9 mouse cellular contexts compared by ENCODE assay signal in the genomic region with DNA sequence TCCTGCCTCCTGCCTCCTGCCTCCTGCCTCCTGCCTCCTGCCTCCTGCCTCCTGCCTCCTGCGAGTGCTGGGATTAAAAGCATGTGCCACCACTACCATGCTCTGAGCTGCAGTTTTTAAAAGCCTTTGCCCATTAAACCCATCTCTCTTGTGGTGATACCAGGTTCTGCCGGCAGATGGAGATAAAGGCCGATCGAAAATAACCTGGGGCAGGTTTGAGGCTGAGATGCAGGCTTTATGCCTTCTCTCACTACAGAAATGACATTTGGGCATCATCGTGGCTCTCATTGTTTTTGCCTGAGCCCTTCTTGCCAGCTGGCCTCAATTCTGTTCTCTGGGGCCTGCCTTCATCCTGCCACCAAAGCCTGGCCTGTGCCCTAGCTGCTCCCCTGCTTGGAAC. TPM values are rescaled to one million over a fixed set of nuclear protein-coding genes. Genes with fewer than 3 reads are reported as not detected.
A peak's percentile ranks its signal among the peaks of the same experiment; 100 is the strongest.
DNase-seq lines count a peak whose midpoint lies in the region; ATAC-seq and TF ChIP-seq lines count a peak whose summit lies in the region.
"Had no signal": no experiment of that assay in that cellular context is flagged by ENCODE, and none has a peak within 500 bp of the region (broad histone marks: within the 10 kb centered on the region; RNA-seq: fewer than 3 reads in every experiment).

No protein-coding gene starts in this region.

- H3K9me3 ChIP-seq in hindbrain, embryonic 14.5 days (ENCODE audit: control insufficient read depth, low read length): no peaks in the 10 kb centered on the region
- no peaks in the 10 kb centered on the region for H3K9me3 ChIP-seq in hindbrain, embryonic 12.5 days (replicated peaks)
- H3K9me3 ChIP-seq in embryonic facial prominence, embryonic 14.5 days (ENCODE audit: control insufficient read depth, low read length): no peaks in the 10 kb centered on the region
- no peaks in the 10 kb centered on the region for H3K9me3 ChIP-seq in midbrain, postnatal 0 days (ENCODE audit: low read length)

- ATAC-seq in hindbrain, embryonic 14.5 days (ENCODE audit: low FRiP score): no peak
- no peak for ATAC-seq in hindbrain, embryonic 12.5 days (ENCODE audit: low FRiP score)
- ATAC-seq in embryonic facial prominence, embryonic 14.5 days (ENCODE audit: low read depth): no peak
- no peak for ATAC-seq in midbrain, postnatal 0 days (ENCODE audit: low FRiP score)

- 8% methylated on average over 5 of the region's 5 CpGs for WGBS in hindbrain, embryonic 14.5 days
- WGBS in hindbrain, embryonic 12.5 days: 6% methylated on average over 5 of the region's 5 CpGs
- WGBS in embryonic facial prominence, embryonic 14.5 days: 3% methylated on average over 5 of the region's 5 CpGs
- 5% methylated on average over 5 of the region's 5 CpGs for WGBS in midbrain, postnatal 0 days

- H3K4me2 ChIP-seq in hindbrain, embryonic 14.5 days (replicated peaks): no peak overlapping the region
- no peak overlapping the region for H3K4me2 ChIP-seq in hindbrain, embryonic 12.5 days (replicated peaks)
- no peak overlapping the region for H3K4me2 ChIP-seq in embryonic facial prominence, embryonic 14.5 days (ENCODE audit: low read depth, low read length)
- H3K4me2 ChIP-seq in midbrain, postnatal 0 days (ENCODE audit: low read depth, low read length, poor library complexity, severe bottlenecking): no peak overlapping the region

- H3K4me1 ChIP-seq in hindbrain, embryonic 14.5 days (replicated peaks; ENCODE audit: control insufficient read depth, insufficient read depth, low read length): no peaks in the 10 kb centered on the region
- H3K4me1 ChIP-seq in hindbrain, embryonic 12.5 days: no peaks in the 10 kb centered on the region
- no peaks in the 10 kb centered on the region for H3K4me1 ChIP-seq in bone marrow macrophage, adult 2 months (ENCODE audit: control insufficient read depth, insufficient read depth, low read length)
- H3K4me1 ChIP-seq in embryonic facial prominence, embryonic 14.5 days (ENCODE audit: control insufficient read depth, insufficient read depth, low read length): no peaks in the 10 kb centered on the region
- no peaks in the 10 kb centered on the region for H3K4me1 ChIP-seq in midbrain, postnatal 0 days (ENCODE audit: insufficient read depth, low read length)

- H3K36me3 ChIP-seq in hindbrain, embryonic 14.5 days (replicated peaks; ENCODE audit: control insufficient read depth, insufficient read depth): no peaks in the 10 kb centered on the region
- H3K36me3 ChIP-seq in hindbrain, embryonic 12.5 days: no peaks in the 10 kb centered on the region
- H3K36me3 ChIP-seq in embryonic facial prominence, embryonic 14.5 days (ENCODE audit: control insufficient read depth, insufficient read depth, low read length): no peaks in the 10 kb centered on the region
- no peaks in the 10 kb centered on the region for H3K36me3 ChIP-seq in midbrain, postnatal 0 days (ENCODE audit: insufficient read depth, low read length)

- no peak for TF ChIP-seq POLR2A in bone marrow macrophage, adult 2 months (IDR thresholded peaks at IDR 0.05; ENCODE audit: borderline replicate concordance, low read depth, low read length)

- H3K27ac ChIP-seq in hindbrain, embryonic 14.5 days: no peak overlapping the region
- no peak overlapping the region for H3K27ac ChIP-seq in hindbrain, embryonic 12.5 days
- H3K27ac ChIP-seq in bone marrow macrophage, adult 2 months (ENCODE audit: insufficient read depth, low read depth, low read length): no peak overlapping the region
- H3K27ac ChIP-seq in embryonic facial prominence, embryonic 14.5 days (replicated peaks; ENCODE audit: low read depth, low read length): no peak overlapping the region
- H3K27ac ChIP-seq in midbrain, postnatal 0 days (ENCODE audit: low read depth, low read length): no peak overlapping the region

- no peak overlapping the region for H3K9ac ChIP-seq in hindbrain, embryonic 14.5 days
- no peak overlapping the region for H3K9ac ChIP-seq in hindbrain, embryonic 12.5 days
- no peak overlapping the region for H3K9ac ChIP-seq in embryonic facial prominence, embryonic 14.5 days (ENCODE audit: low read depth, low read length)
- H3K9ac ChIP-seq in midbrain, postnatal 0 days (replicated peaks; ENCODE audit: low read length, poor library complexity, severe bottlenecking): no peak overlapping the region

- peak; percentile 81 for DNase-seq in hindbrain, embryonic 14.5 days (ENCODE audit: low spot score)
- peak; percentile 54 for DNase-seq in ES-CJ7 (ENCODE audit: low read depth, low spot score)
- peak; percentile 45 for DNase-seq in embryonic facial prominence, embryonic 14.5 days (ENCODE audit: low spot score)
- peak; percentile 82 to 84 for DNase-seq in layer of hippocampus, postnatal 10 days (ENCODE audit: low spot score in 2 of 2)
- DNase-seq in midbrain, postnatal 0 days (ENCODE audit: low spot score): peak; percentile 71
- DNase-seq in thymus, postnatal 4 days: peak; percentile 73

- H3K4me3 ChIP-seq in hindbrain, embryonic 14.5 days (replicated peaks; ENCODE audit: low read length): no peak overlapping the region
- no peak overlapping the region for H3K4me3 ChIP-seq in hindbrain, embryonic 12.5 days
- no peak overlapping the region for H3K4me3 ChIP-seq in bone marrow macrophage, adult 2 months (ENCODE audit: insufficient read depth, low read length)
- no peak overlapping the region for H3K4me3 ChIP-seq in embryonic facial prominence, embryonic 14.5 days (ENCODE audit: low read depth, low read length)
- no peak overlapping the region for H3K4me3 ChIP-seq in midbrain, postnatal 0 days (ENCODE audit: low read depth, low read length)

- H3K27me3 ChIP-seq in hindbrain, embryonic 14.5 days (ENCODE audit: control insufficient read depth, insufficient read depth, low read length): no peaks in the 10 kb centered on the region
- no peaks in the 10 kb centered on the region for H3K27me3 ChIP-seq in hindbrain, embryonic 12.5 days
- H3K27me3 ChIP-seq in embryonic facial prominence, embryonic 14.5 days (replicated peaks; ENCODE audit: control insufficient read depth, insufficient read depth, low read length): no peaks in the 10 kb centered on the region
- no peaks in the 10 kb centered on the region for H3K27me3 ChIP-seq in midbrain, postnatal 0 days (ENCODE audit: insufficient read depth, low read length)

- TF ChIP-seq CTCF in bone marrow macrophage, adult 2 months (IDR thresholded peaks at IDR 0.05; ENCODE audit: low read depth, low read length): peak; percentile 37; the same call in 1 of the 2 replicates
- TF ChIP-seq CTCF in midbrain, postnatal 0 days (IDR thresholded peaks at IDR 0.05): peak; percentile 82

RNA-seq across cellular contexts. Expression of a gene that starts 14.2 kb away (rescaled TPM):
- not detected in 2 replicates for polyA plus RNA-seq in hindbrain, embryonic 14.5 days (2014; fragmentation: Nextera tagmentation; extraction: Ambion mirVana)
- polyA plus RNA-seq in hindbrain, embryonic 12.5 days (2016; fragmentation: Nextera tagmentation; extraction: Ambion mirVana): not detected in 2 replicates
- polyA plus RNA-seq in bone marrow macrophage, adult 2 months (2012; ENCODE audit: insufficient read depth, insufficient read length, missing spikeins): not detected in 2 replicates
- not detected in 2 replicates for polyA plus RNA-seq in embryonic facial prominence, embryonic 14.5 days (2014; fragmentation: Nextera tagmentation; extraction: Ambion mirVana)
- total RNA-seq in layer of hippocampus, postnatal 10 days (2021): not detected
- total RNA-seq in midbrain, postnatal 0 days (2014; rRNA removed): not detected in 2 replicates
- polyA plus RNA-seq in midbrain, postnatal 0 days (2015; fragmentation: Nextera tagmentation; extraction: Ambion mirVana): not detected in 2 replicates
- polyA plus RNA-seq: lung, embryonic 16.5 days had no signal

RNA-seq across cellular contexts. Expression of a gene that starts 26.6 kb away (rescaled TPM):
- not detected in 2 replicates for polyA plus RNA-seq in hindbrain, embryonic 14.5 days (2014; fragmentation: Nextera tagmentation; extraction: Ambion mirVana)
- not detected in 2 replicates for polyA plus RNA-seq in hindbrain, embryonic 12.5 days (2016; fragmentation: Nextera tagmentation; extraction: Ambion mirVana)
- not detected in 2 replicates for polyA plus RNA-seq in bone marrow macrophage, adult 2 months (2012; ENCODE audit: insufficient read depth, insufficient read length, missing spikeins)
- polyA plus RNA-seq in embryonic facial prominence, embryonic 14.5 days (2014; fragmentation: Nextera tagmentation; extraction: Ambion mirVana): not detected in 2 replicates
- not detected for total RNA-seq in layer of hippocampus, postnatal 10 days (2021)
- not detected in 2 replicates for total RNA-seq in midbrain, postnatal 0 days (2014; rRNA removed)
- not detected in 2 replicates for polyA plus RNA-seq in midbrain, postnatal 0 days (2015; fragmentation: Nextera tagmentation; extraction: Ambion mirVana)
- polyA plus RNA-seq: lung, embryonic 16.5 days had no signal

RNA-seq across cellular contexts. Expression of a gene that starts 34.9 kb away (rescaled TPM):
- 2.5 and 3.8 TPM in 2 replicates for polyA plus RNA-seq in hindbrain, embryonic 14.5 days (2014; fragmentation: Nextera tagmentation; extraction: Ambion mirVana)
- 2.0 and 3.6 TPM in 2 replicates for polyA plus RNA-seq in hindbrain, embryonic 12.5 days (2016; fragmentation: Nextera tagmentation; extraction: Ambion mirVana)
- polyA plus RNA-seq in bone marrow macrophage, adult 2 months (2012; ENCODE audit: insufficient read depth, insufficient read length, missing spikeins): not detected in 2 replicates
- polyA plus RNA-seq in embryonic facial prominence, embryonic 14.5 days (2014; fragmentation: Nextera tagmentation; extraction: Ambion mirVana): 0.87 and 5.1 TPM in 2 replicates
- 1 to 10 TPM; 3.5 to 4.3 TPM for total RNA-seq in layer of hippocampus, postnatal 10 days (2021)
- 0.94 and 1.8 TPM in 2 replicates for total RNA-seq in midbrain, postnatal 0 days (2014; rRNA removed)
- 3.3 and 4.9 TPM in 2 replicates for polyA plus RNA-seq in midbrain, postnatal 0 days (2015; fragmentation: Nextera tagmentation; extraction: Ambion mirVana)

RNA-seq across cellular contexts. Expression of a gene that starts 35.4 kb away (rescaled TPM):
- polyA plus RNA-seq in hindbrain, embryonic 14.5 days (2014; fragmentation: Nextera tagmentation; extraction: Ambion mirVana): 16.5 and 17.2 TPM in 2 replicates
- 50.7 and 54.5 TPM in 2 replicates for polyA plus RNA-seq in hindbrain, embryonic 12.5 days (2016; fragmentation: Nextera tagmentation; extraction: Ambion mirVana)
- polyA plus RNA-seq in bone marrow macrophage, adult 2 months (2012; ENCODE audit: insufficient read depth, insufficient read length, missing spikeins): 2.0 and 2.3 TPM in 2 replicates
- polyA plus RNA-seq in embryonic facial prominence, embryonic 14.5 days (2014; fragmentation: Nextera tagmentation; extraction: Ambion mirVana): 29.5 and 36.4 TPM in 2 replicates
- total RNA-seq in layer of hippocampus, postnatal 10 days (2021): 10 to 100 TPM in 1 of 2 experiments, 1 to 10 TPM in 1; 9.9 to 12.1 TPM
- total RNA-seq in midbrain, postnatal 0 days (2014; rRNA removed): 15.1 and 15.2 TPM in 2 replicates
- polyA plus RNA-seq in midbrain, postnatal 0 days (2015; fragmentation: Nextera tagmentation; extraction: Ambion mirVana): 13.9 and 16.6 TPM in 2 replicates

RNA-seq across cellular contexts. Expression of a gene that starts 39.7 kb away (rescaled TPM):
- polyA plus RNA-seq in hindbrain, embryonic 14.5 days (2014; fragmentation: Nextera tagmentation; extraction: Ambion mirVana): not detected in 2 replicates
- polyA plus RNA-seq in hindbrain, embryonic 12.5 days (2016; fragmentation: Nextera tagmentation; extraction: Ambion mirVana): not detected in 2 replicates
- polyA plus RNA-seq in bone marrow macrophage, adult 2 months (2012; ENCODE audit: insufficient read depth, insufficient read length, missing spikeins): not detected in 2 replicates
- polyA plus RNA-seq in embryonic facial prominence, embryonic 14.5 days (2014; fragmentation: Nextera tagmentation; extraction: Ambion mirVana): not detected in 2 replicates
- total RNA-seq in layer of hippocampus, postnatal 10 days (2021): not detected
- total RNA-seq in midbrain, postnatal 0 days (2014; rRNA removed): not detected in 2 replicates
- not detected in 2 replicates for polyA plus RNA-seq in midbrain, postnatal 0 days (2015; fragmentation: Nextera tagmentation; extraction: Ambion mirVana)
- polyA plus RNA-seq: lung, embryonic 16.5 days had no signal
